Mouse (Mus musculus) retina, embryonic 14.5 days (tissue): ENCODE data around the gene Ak6.

Source experiments
- DNase-seq: peaks from one replicate; pipeline ENCODE4 v3.0.0-alpha.2; 2015; ENCODE audit warnings: low spot score

The Ak6 gene

GRCm38 (mm10) chr13:100669291-100670022 is 18.7 kb downstream of the Ak6 start, which contains the start of gene Ccdc125:
TSS of gene Ccdc125 (plus strand) at chr13:100669717.
- DNase-seq, result peak; percentile 56

GRCm38 (mm10) chr13:100670181-100670741 is 19.5 kb downstream of the Ak6 start:
- no peak for DNase-seq

GRCm38 (mm10) chr13:100675936-100676635 is 25.3 kb downstream of the Ak6 start:
- DNase-seq, result no peak

- DNase-seq, result no peak
These were observed 30.8 kb downstream of the Ak6 start for GRCm38 (mm10) chr13:100681615-100682014.

GRCm38 (mm10) chr13:100682837-100683236 is 32.1 kb downstream of the Ak6 start:
- no peak for DNase-seq

GRCm38 (mm10) chr13:100684355-100684754 is 33.6 kb downstream of the Ak6 start:
- no peak for DNase-seq

GRCm38 (mm10) chr13:100687513-100687912 is 36.7 kb downstream of the Ak6 start:
- no peak for DNase-seq

GRCm38 (mm10) chr13:100697541-100697940 is 46.8 kb downstream of the Ak6 start:
- no peak for DNase-seq

GRCm38 (mm10) chr13:100698866-100699265 is 48.1 kb downstream of the Ak6 start:
- DNase-seq, result no peak

- no peak for DNase-seq
These were observed 52.7 kb downstream of the Ak6 start for GRCm38 (mm10) chr13:100703468-100703867.

- DNase-seq, result no peak
These were observed 55.4 kb downstream of the Ak6 start for GRCm38 (mm10) chr13:100706206-100706605.

- no peak for DNase-seq
These were observed 64.7 kb downstream of the Ak6 start for GRCm38 (mm10) chr13:100715467-100715866.
